ENCODE assay signal across 25 mouse cellular contexts in the genomic region with DNA sequence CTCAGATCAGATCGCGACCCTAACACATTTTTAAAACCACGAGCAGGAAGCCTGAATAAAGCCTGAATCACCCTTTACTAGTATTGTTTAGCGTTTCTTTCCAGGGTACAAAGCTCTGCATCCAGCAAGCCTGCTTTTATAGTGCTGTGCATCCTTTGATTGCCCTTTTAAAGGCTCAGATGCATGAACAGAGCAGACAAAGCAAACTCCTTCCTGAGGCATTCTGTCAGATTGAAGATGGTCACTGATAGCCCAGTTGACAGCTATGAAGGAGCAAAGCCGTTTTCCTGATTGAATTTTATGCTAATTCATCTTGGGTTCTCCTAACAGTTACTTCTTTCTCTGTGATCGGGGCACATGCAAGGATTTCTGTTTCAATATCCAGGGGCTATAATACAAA.
DNase-seq lines count a peak whose midpoint lies in the region; ATAC-seq and TF ChIP-seq lines count a peak whose summit lies in the region.
"Had no signal": no experiment of that assay in that cellular context is flagged by ENCODE, and none has a peak within 500 bp of the region (broad histone marks: within the 10 kb centered on the region; RNA-seq: fewer than 3 reads in every experiment).

No protein-coding gene starts in this region.

- WGBS in hindbrain, embryonic 10.5 days, result 49% methylated on average over 6 of the region's 6 CpGs
- WGBS in hindbrain, postnatal 0 days, result 32% methylated on average over 6 of the region's 6 CpGs
- 37% methylated on average over 6 of the region's 6 CpGs for WGBS in hindbrain, embryonic 12.5 days
- 45% methylated on average over 6 of the region's 6 CpGs for WGBS in midbrain, embryonic 10.5 days
- WGBS in midbrain, embryonic 15.5 days, result 18% methylated on average over 6 of the region's 6 CpGs

- H3K4me2 ChIP-seq in hindbrain, postnatal 0 days (ENCODE audit: low read depth, low read length), result no peak overlapping the region
- H3K4me2 ChIP-seq in hindbrain, embryonic 12.5 days (replicated peaks), result peak overlapping the region; percentile 11; the same call in 1 of the 2 replicates
- H3K4me2 ChIP-seq in midbrain, embryonic 15.5 days, result peak overlapping the region; percentile 10
- H3K4me2 ChIP-seq: heart, embryonic 11.5 days; limb, embryonic 13.5 days; liver, embryonic 11.5 days; lung, embryonic 15.5 days; stomach, embryonic 15.5 days had no signal

- TF ChIP-seq CTCF in hindbrain, postnatal 0 days (IDR thresholded peaks at IDR 0.05; ENCODE audit: low read depth), result no peak

- H3K9me3 ChIP-seq in hindbrain, embryonic 10.5 days, result no peaks in the 10 kb centered on the region
- no peaks in the 10 kb centered on the region for H3K9me3 ChIP-seq in hindbrain, postnatal 0 days (ENCODE audit: low read length)
- H3K9me3 ChIP-seq in hindbrain, embryonic 12.5 days (replicated peaks), result no peaks in the 10 kb centered on the region
- H3K9me3 ChIP-seq in midbrain, embryonic 10.5 days (replicated peaks), result no peaks in the 10 kb centered on the region
- no peaks in the 10 kb centered on the region for H3K9me3 ChIP-seq in midbrain, embryonic 15.5 days
- H3K9me3 ChIP-seq: limb, embryonic 13.5 days; lung, embryonic 15.5 days; stomach, embryonic 15.5 days had no signal

- H3K36me3 ChIP-seq in hindbrain, embryonic 10.5 days, result no peaks in the 10 kb centered on the region
- no peaks in the 10 kb centered on the region for H3K36me3 ChIP-seq in hindbrain, postnatal 0 days (ENCODE audit: insufficient read depth, low read length)
- no peaks in the 10 kb centered on the region for H3K36me3 ChIP-seq in hindbrain, embryonic 12.5 days
- no peaks in the 10 kb centered on the region for H3K36me3 ChIP-seq in midbrain, embryonic 10.5 days
- H3K36me3 ChIP-seq in midbrain, embryonic 15.5 days (replicated peaks), result no peaks in the 10 kb centered on the region
- H3K36me3 ChIP-seq: limb, embryonic 13.5 days; lung, embryonic 15.5 days; stomach, embryonic 15.5 days had no signal

- peak overlapping the region; percentile 51; the same call in 1 of the 2 replicates for H3K27ac ChIP-seq in hindbrain, embryonic 10.5 days
- no peak overlapping the region for H3K27ac ChIP-seq in hindbrain, postnatal 0 days
- H3K27ac ChIP-seq in hindbrain, embryonic 12.5 days, result no peak overlapping the region
- 0 out of 2 replicates have a peak overlapping the region, but pooled peaks have one; percentile 33 for H3K27ac ChIP-seq in midbrain, embryonic 10.5 days (replicated peaks)
- no peak overlapping the region for H3K27ac ChIP-seq in midbrain, embryonic 15.5 days
- H3K27ac ChIP-seq: limb, embryonic 13.5 days; lung, embryonic 15.5 days; stomach, embryonic 15.5 days had no signal

- ATAC-seq in hindbrain, postnatal 0 days, result no peak
- ATAC-seq in hindbrain, embryonic 12.5 days (ENCODE audit: low FRiP score), result peak; percentile 73; the same call in 1 of the 2 replicates
- peak; percentile 75 for ATAC-seq in midbrain, embryonic 15.5 days (replicated peaks)
- ATAC-seq: forebrain, postnatal 0 days; intestine, postnatal 0 days had no signal

- H3K4me1 ChIP-seq in hindbrain, embryonic 10.5 days (replicated peaks), result peaks cover 13% of the 10 kb centered on the region
- H3K4me1 ChIP-seq in hindbrain, postnatal 0 days (ENCODE audit: insufficient read depth, low read length), result no peaks in the 10 kb centered on the region
- no peaks in the 10 kb centered on the region; the same call in 1 of the 2 replicates for H3K4me1 ChIP-seq in hindbrain, embryonic 12.5 days
- H3K4me1 ChIP-seq in midbrain, embryonic 10.5 days, result peaks cover 13% of the 10 kb centered on the region
- no peaks in the 10 kb centered on the region for H3K4me1 ChIP-seq in midbrain, embryonic 15.5 days
- H3K4me1 ChIP-seq: limb, embryonic 13.5 days; lung, embryonic 15.5 days; stomach, embryonic 15.5 days had no signal

- H3K9ac ChIP-seq in hindbrain, postnatal 0 days (replicated peaks; ENCODE audit: low read length), result no peak overlapping the region
- no peak overlapping the region for H3K9ac ChIP-seq in hindbrain, embryonic 12.5 days
- H3K9ac ChIP-seq in midbrain, embryonic 15.5 days, result no peak overlapping the region
- H3K9ac ChIP-seq: forebrain, postnatal 0 days; limb, embryonic 13.5 days; lung, embryonic 15.5 days; stomach, embryonic 15.5 days had no signal

- no peak overlapping the region; the same call in 1 of the 2 replicates for H3K4me3 ChIP-seq in hindbrain, embryonic 10.5 days
- no peak overlapping the region for H3K4me3 ChIP-seq in hindbrain, postnatal 0 days (ENCODE audit: low read length)
- H3K4me3 ChIP-seq in hindbrain, embryonic 12.5 days, result no peak overlapping the region
- no peak overlapping the region for H3K4me3 ChIP-seq in midbrain, embryonic 10.5 days
- H3K4me3 ChIP-seq in midbrain, embryonic 15.5 days, result no peak overlapping the region
- H3K4me3 ChIP-seq: limb, embryonic 13.5 days; lung, embryonic 15.5 days; stomach, embryonic 15.5 days had no signal

- no peaks in the 10 kb centered on the region for H3K27me3 ChIP-seq in hindbrain, embryonic 10.5 days (ENCODE audit: insufficient read depth, poor library complexity, severe bottlenecking)
- no peaks in the 10 kb centered on the region for H3K27me3 ChIP-seq in hindbrain, postnatal 0 days (ENCODE audit: insufficient read depth, low read length)
- no peaks in the 10 kb centered on the region for H3K27me3 ChIP-seq in hindbrain, embryonic 12.5 days
- H3K27me3 ChIP-seq in midbrain, embryonic 10.5 days (ENCODE audit: low read depth, poor library complexity, severe bottlenecking), result no peaks in the 10 kb centered on the region
- no peaks in the 10 kb centered on the region for H3K27me3 ChIP-seq in midbrain, embryonic 15.5 days (replicated peaks)
- H3K27me3 ChIP-seq: limb, embryonic 13.5 days; lung, embryonic 15.5 days; stomach, embryonic 15.5 days had no signal

- no peak for DNase-seq in hindbrain, embryonic 10.5 days (ENCODE audit: low spot score)
- no peak for DNase-seq in hindbrain, postnatal 0 days (ENCODE audit: low spot score)
- DNase-seq in midbrain, embryonic 10.5 days (ENCODE audit: low spot score), result no peak
- DNase-seq in frontal cortex, adult 2 months (ENCODE audit: extremely low spot score in 1 of 2, low spot score in 1 of 2), result no peak
- no peak for DNase-seq in kidney, postnatal 4 days
- DNase-seq in left cerebral cortex, adult 11 months (ENCODE audit: low spot score), result no peak
- DNase-seq: adrenal gland, postnatal 25 days; cerebellum, adult 2 months; cerebellum, postnatal 14 days; forebrain, postnatal 0 days; gastrocnemius, postnatal 14 days; heart, adult 18-20 months; heart, postnatal 36 days; kidney, adult 9 months; kidney, postnatal 10 days; lung, postnatal 36 days; right cerebral cortex, postnatal 14 days had no signal

Comparison
In these comparisons a context has a peak if more than half of its experiments do, and no peak if none do; other contexts are left out.
1. H3K27ac ChIP-seq: peak in hindbrain, embryonic 10.5 days (single experiment) and midbrain, embryonic 10.5 days (single experiment); none in hindbrain, postnatal 0 days (single experiment), hindbrain, embryonic 12.5 days (single experiment) and midbrain, embryonic 15.5 days (single experiment).